Mouse (Mus musculus): ENCODE results near the gene Pard3. TPM values are rescaled to one million over a fixed set of nuclear protein-coding genes. Genes with fewer than 3 reads are reported as not detected.

Gene Pard3
- polyA plus RNA-seq, 1 experiment from 2014 or later, result 14.6 TPM

- H3K9me3 ChIP-seq (replicated peaks; ENCODE audit: control insufficient read depth, low read length, poor library complexity, severe bottlenecking), result no peaks in the 10 kb centered on the region
- H3K9ac ChIP-seq (ENCODE audit: low read depth, low read length), result no peak overlapping the region
- no peak for ATAC-seq
- no peak overlapping the region for H3K4me3 ChIP-seq (ENCODE audit: low read depth, low read length)
- no peak overlapping the region for H3K27ac ChIP-seq (ENCODE audit: low read length)
- no peaks in the 10 kb centered on the region for H3K36me3 ChIP-seq (ENCODE audit: control insufficient read depth, insufficient read depth, low read length)
- H3K4me2 ChIP-seq (ENCODE audit: low read length), result no peak overlapping the region
- no peaks in the 10 kb centered on the region for H3K4me1 ChIP-seq (ENCODE audit: control insufficient read depth, insufficient read depth, low read length)
- 89% methylated on average over 2 of the region's 2 CpGs for WGBS
- no peaks in the 10 kb centered on the region for H3K27me3 ChIP-seq (ENCODE audit: control insufficient read depth, insufficient read depth, low read depth, low read length)
Observed at GRCm38 (mm10) chr8:127583429-127583828, 519.7 kb downstream of the Pard3 start.

- Histone ChIP-seq H3K4me3 (ENCODE audit: low read depth, low read length) (no peak overlapping the region), H3K27me3 (ENCODE audit: control insufficient read depth, insufficient read depth, low read depth, low read length) (no peaks in the 10 kb centered on the region), H3K27ac (ENCODE audit: low read length) (no peak overlapping the region), H3K36me3 (ENCODE audit: control insufficient read depth, insufficient read depth, low read length) (no peaks in the 10 kb centered on the region), H3K9ac (ENCODE audit: low read depth, low read length) (no peak overlapping the region), H3K4me2 (ENCODE audit: low read length) (no peak overlapping the region), H3K4me1 (ENCODE audit: control insufficient read depth, insufficient read depth, low read length) (no peaks in the 10 kb centered on the region), H3K9me3 (replicated peaks; ENCODE audit: control insufficient read depth, low read length, poor library complexity, severe bottlenecking) (no peaks in the 10 kb centered on the region)
- no peak for ATAC-seq
- 95% methylated on average over 8 of the region's 8 CpGs for WGBS
Observed at GRCm38 (mm10) chr8:127585618-127586017, 521.9 kb downstream of the Pard3 start.

- no peak for ATAC-seq
- 85% methylated on average over 5 of the region's 5 CpGs for WGBS
- Histone ChIP-seq H3K27ac (ENCODE audit: low read length) (no peak overlapping the region), H3K4me3 (ENCODE audit: low read depth, low read length) (no peak overlapping the region), H3K9me3 (replicated peaks; ENCODE audit: control insufficient read depth, low read length, poor library complexity, severe bottlenecking) (no peaks in the 10 kb centered on the region), H3K4me2 (ENCODE audit: low read length) (no peak overlapping the region), H3K36me3 (ENCODE audit: control insufficient read depth, insufficient read depth, low read length) (no peaks in the 10 kb centered on the region), H3K27me3 (ENCODE audit: control insufficient read depth, insufficient read depth, low read depth, low read length) (no peaks in the 10 kb centered on the region), H3K9ac (ENCODE audit: low read depth, low read length) (no peak overlapping the region), H3K4me1 (ENCODE audit: control insufficient read depth, insufficient read depth, low read length) (no peaks in the 10 kb centered on the region; the same call in 1 of the 2 replicates)
Observed at GRCm38 (mm10) chr8:127586681-127587080, 523.0 kb downstream of the Pard3 start.

- H3K27me3 ChIP-seq (ENCODE audit: control insufficient read depth, insufficient read depth, low read depth, low read length), result no peaks in the 10 kb centered on the region
- no peaks in the 10 kb centered on the region; the same call in 1 of the 2 replicates for H3K4me1 ChIP-seq (ENCODE audit: control insufficient read depth, insufficient read depth, low read length)
- H3K9ac ChIP-seq (ENCODE audit: low read depth, low read length), result no peak overlapping the region
- H3K9me3 ChIP-seq (replicated peaks; ENCODE audit: control insufficient read depth, low read length, poor library complexity, severe bottlenecking), result no peaks in the 10 kb centered on the region
- no peak overlapping the region for H3K4me3 ChIP-seq (ENCODE audit: low read depth, low read length)
- no peak overlapping the region for H3K27ac ChIP-seq (ENCODE audit: low read length)
- 73% methylated on average over 4 of the region's 4 CpGs for WGBS
- H3K4me2 ChIP-seq (ENCODE audit: low read length), result no peak overlapping the region
- no peak for ATAC-seq
- no peaks in the 10 kb centered on the region for H3K36me3 ChIP-seq (ENCODE audit: control insufficient read depth, insufficient read depth, low read length)
Observed at GRCm38 (mm10) chr8:127588313-127588712, 524.6 kb downstream of the Pard3 start.

- ATAC-seq, result no peak
- no peaks in the 10 kb centered on the region for H3K9me3 ChIP-seq (replicated peaks; ENCODE audit: control insufficient read depth, low read length, poor library complexity, severe bottlenecking)
- H3K9ac ChIP-seq (ENCODE audit: low read depth, low read length), result no peak overlapping the region
- no peaks in the 10 kb centered on the region; the same call in 1 of the 2 replicates for H3K4me1 ChIP-seq (ENCODE audit: control insufficient read depth, insufficient read depth, low read length)
- H3K4me3 ChIP-seq (ENCODE audit: low read depth, low read length), result no peak overlapping the region
- no peaks in the 10 kb centered on the region for H3K36me3 ChIP-seq (ENCODE audit: control insufficient read depth, insufficient read depth, low read length)
- no peaks in the 10 kb centered on the region for H3K27me3 ChIP-seq (ENCODE audit: control insufficient read depth, insufficient read depth, low read depth, low read length)
- 49% methylated on average over 4 of the region's 4 CpGs for WGBS
- H3K4me2 ChIP-seq (ENCODE audit: low read length), result no peak overlapping the region
- no peak overlapping the region for H3K27ac ChIP-seq (ENCODE audit: low read length)
Observed at GRCm38 (mm10) chr8:127589291-127589690, 525.6 kb downstream of the Pard3 start.

GRCm38 (mm10) chr8:127590674-127591186 lies 527.0 kb downstream of the Pard3 start:
- no peak overlapping the region for H3K4me3 ChIP-seq (ENCODE audit: low read depth, low read length)
- no peak overlapping the region for H3K27ac ChIP-seq (ENCODE audit: low read length)
- no peak overlapping the region for H3K4me2 ChIP-seq (ENCODE audit: low read length)
- H3K27me3 ChIP-seq (ENCODE audit: control insufficient read depth, insufficient read depth, low read depth, low read length), result no peaks in the 10 kb centered on the region
- H3K9me3 ChIP-seq (replicated peaks; ENCODE audit: control insufficient read depth, low read length, poor library complexity, severe bottlenecking), result no peaks in the 10 kb centered on the region
- no peaks in the 10 kb centered on the region for H3K36me3 ChIP-seq (ENCODE audit: control insufficient read depth, insufficient read depth, low read length)
- ATAC-seq, result no peak
- H3K4me1 ChIP-seq (ENCODE audit: control insufficient read depth, insufficient read depth, low read length), result no peaks in the 10 kb centered on the region; the same call in 1 of the 2 replicates
- 56% methylated on average over 5 of the region's 5 CpGs for WGBS
- no peak overlapping the region for H3K9ac ChIP-seq (ENCODE audit: low read depth, low read length)

- H3K4me1 ChIP-seq (ENCODE audit: control insufficient read depth, insufficient read depth, low read length), result no peaks in the 10 kb centered on the region; the same call in 1 of the 2 replicates
Observed at GRCm38 (mm10) chr8:127592648-127593574, 529.2 kb downstream of the Pard3 start.

GRCm38 (mm10) chr8:127600641-127601040 lies 536.9 kb downstream of the Pard3 start:
- no peaks in the 10 kb centered on the region for H3K27me3 ChIP-seq (ENCODE audit: control insufficient read depth, insufficient read depth, low read depth, low read length)
- H3K4me1 ChIP-seq (ENCODE audit: control insufficient read depth, insufficient read depth, low read length), result no peaks in the 10 kb centered on the region
- H3K27ac ChIP-seq (ENCODE audit: low read length), result no peak overlapping the region
- H3K36me3 ChIP-seq (ENCODE audit: control insufficient read depth, insufficient read depth, low read length), result no peaks in the 10 kb centered on the region
- 96% methylated on average over 2 of the region's 2 CpGs for WGBS
- no peak overlapping the region for H3K4me3 ChIP-seq (ENCODE audit: low read depth, low read length)
- H3K9me3 ChIP-seq (replicated peaks; ENCODE audit: control insufficient read depth, low read length, poor library complexity, severe bottlenecking), result no peaks in the 10 kb centered on the region
- no peak overlapping the region for H3K4me2 ChIP-seq (ENCODE audit: low read length)
- no peak for ATAC-seq
- no peak overlapping the region for H3K9ac ChIP-seq (ENCODE audit: low read depth, low read length)

More at GRCm38 (mm10) chr8:127592648-127593574, 529.2 kb downstream of the Pard3 start:
- 85% methylated on average over 12 of the region's 12 CpGs for WGBS
- H3K4me3 ChIP-seq (ENCODE audit: low read depth, low read length), result no peak overlapping the region
- no peak overlapping the region for H3K9ac ChIP-seq (ENCODE audit: low read depth, low read length)
- no peak for ATAC-seq
- H3K36me3 ChIP-seq (ENCODE audit: control insufficient read depth, insufficient read depth, low read length), result no peaks in the 10 kb centered on the region
- H3K9me3 ChIP-seq (replicated peaks; ENCODE audit: control insufficient read depth, low read length, poor library complexity, severe bottlenecking), result no peaks in the 10 kb centered on the region
- H3K27ac ChIP-seq (ENCODE audit: low read length), result no peak overlapping the region
- no peaks in the 10 kb centered on the region for H3K27me3 ChIP-seq (ENCODE audit: control insufficient read depth, insufficient read depth, low read depth, low read length)
- no peak overlapping the region for H3K4me2 ChIP-seq (ENCODE audit: low read length)

- no peaks in the 10 kb centered on the region for H3K9me3 ChIP-seq (replicated peaks; ENCODE audit: control insufficient read depth, low read length, poor library complexity, severe bottlenecking)
- WGBS, result 94% methylated on average over 15 of the region's 15 CpGs
- no peaks in the 10 kb centered on the region for H3K4me1 ChIP-seq (ENCODE audit: control insufficient read depth, insufficient read depth, low read length)
- H3K27ac ChIP-seq (ENCODE audit: low read length), result no peak overlapping the region
- H3K4me3 ChIP-seq (ENCODE audit: low read depth, low read length), result no peak overlapping the region
- H3K36me3 ChIP-seq (ENCODE audit: control insufficient read depth, insufficient read depth, low read length), result no peaks in the 10 kb centered on the region
- H3K27me3 ChIP-seq (ENCODE audit: control insufficient read depth, insufficient read depth, low read depth, low read length), result no peaks in the 10 kb centered on the region
- ATAC-seq, result no peak
- H3K9ac ChIP-seq (ENCODE audit: low read depth, low read length), result no peak overlapping the region
- no peak overlapping the region for H3K4me2 ChIP-seq (ENCODE audit: low read length)
Observed at GRCm38 (mm10) chr8:127603062-127603461, 539.4 kb downstream of the Pard3 start.
